Mouse (Mus musculus) fat pad, adult 2 months (tissue): ENCODE measurements around the gene Zfp108.
"Not testable (repeated sequence)": the region's sequence is repeated elsewhere in the genome, so short reads cannot be mapped to it uniquely, and the experiment has no call there.

Experiments
- DNase-seq: peaks from one replicate; pipeline ENCODE4 v3.0.0-alpha.2; 2011; ENCODE audit warnings: low read depth, low spot score; ENCODE audit errors: extremely low read depth

Zfp108 gene

GRCm38 (mm10) chr7:24254633-24255474, at the start of gene Zfp108:
Gene Zfp108 (plus strand): TSS chr7:24254794.
- DNase-seq: peak; percentile 52

- peak; percentile 25 for DNase-seq
These were observed 46.9 kb upstream of the Zfp108 start for GRCm38 (mm10) chr7:24207488-24208261.

DNA sequence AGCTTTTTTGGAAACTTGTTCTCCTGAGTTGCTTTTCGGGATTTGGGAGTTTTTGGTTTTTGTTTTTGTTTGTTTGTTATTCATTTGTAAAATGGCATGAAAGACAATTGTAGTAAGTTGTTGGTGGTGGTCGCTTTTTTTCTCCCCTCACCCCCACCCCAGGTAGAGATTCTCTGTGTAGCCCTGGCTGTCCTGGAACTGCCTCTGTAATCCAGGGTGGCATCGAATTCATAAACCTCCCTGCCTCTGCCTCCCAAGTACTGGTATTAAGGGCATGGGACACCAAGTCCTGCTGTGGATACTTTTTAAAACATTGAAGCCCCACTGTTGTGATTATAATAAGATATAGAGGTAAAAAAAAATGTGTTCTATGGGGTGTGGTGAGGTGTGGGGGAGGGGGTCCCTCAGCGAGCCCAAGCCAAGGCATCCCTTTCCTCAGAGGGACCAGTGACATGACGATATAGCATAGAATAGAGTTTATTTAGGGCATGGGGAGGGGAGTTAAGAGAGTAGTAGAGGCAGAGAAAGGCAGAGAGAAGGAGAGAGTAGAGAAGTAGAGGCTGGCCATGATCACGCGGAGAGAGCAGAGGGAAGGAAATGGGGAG, 46.2 kb upstream of the Zfp108 start:
- no peak for DNase-seq

GRCm38 (mm10) chr7:24210296-24210695, 44.3 kb upstream of the Zfp108 start:
- no peak for DNase-seq

- no peak for DNase-seq
These were observed 43.3 kb upstream of the Zfp108 start, which contains the start of gene Zfp111 for GRCm38 (mm10) chr7:24211343-24211742. Gene Zfp111 (minus strand): TSS chr7:24211443.

DNA sequence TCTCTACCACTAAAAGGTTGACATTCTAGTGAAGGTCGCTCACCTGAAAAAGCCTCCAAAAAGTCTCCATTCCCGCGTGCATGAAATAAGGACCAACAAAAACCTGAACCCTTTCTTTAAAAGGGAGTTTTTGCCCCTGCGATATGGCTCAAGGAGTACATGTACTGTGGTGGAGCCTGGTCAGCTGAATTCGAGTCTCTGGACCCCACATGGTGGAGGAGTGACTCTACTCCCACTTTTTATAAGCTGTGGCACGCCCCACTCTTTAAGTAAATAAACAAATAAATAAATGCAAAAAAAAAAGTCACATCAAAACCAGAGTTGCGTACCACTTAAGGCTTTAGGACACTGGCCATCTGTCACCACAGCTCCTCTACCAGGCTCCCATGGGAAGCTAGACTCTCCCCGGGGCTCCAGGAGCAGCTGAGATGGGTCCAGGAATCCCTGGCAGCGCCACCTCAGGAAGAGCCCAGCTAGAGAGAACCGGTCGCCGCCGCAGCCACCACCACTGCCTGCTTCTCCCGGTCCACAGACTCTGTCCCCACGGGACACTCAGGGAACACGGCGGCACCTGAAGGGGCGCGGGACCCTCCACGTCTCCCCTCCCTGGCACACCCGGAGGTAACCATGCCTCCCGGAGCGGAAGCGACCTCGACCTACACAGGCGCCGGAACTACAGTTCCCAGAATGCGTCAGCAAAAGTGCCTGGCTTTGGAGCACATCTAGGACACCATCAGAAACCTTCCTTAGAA, 17.4 kb upstream of the Zfp108 start, which contains the start of gene Zfp109:
Gene Zfp109, minus strand, starts transcription at position 521 of the 752 bp plus-strand sequence.
- DNase-seq: no peak

DNA sequence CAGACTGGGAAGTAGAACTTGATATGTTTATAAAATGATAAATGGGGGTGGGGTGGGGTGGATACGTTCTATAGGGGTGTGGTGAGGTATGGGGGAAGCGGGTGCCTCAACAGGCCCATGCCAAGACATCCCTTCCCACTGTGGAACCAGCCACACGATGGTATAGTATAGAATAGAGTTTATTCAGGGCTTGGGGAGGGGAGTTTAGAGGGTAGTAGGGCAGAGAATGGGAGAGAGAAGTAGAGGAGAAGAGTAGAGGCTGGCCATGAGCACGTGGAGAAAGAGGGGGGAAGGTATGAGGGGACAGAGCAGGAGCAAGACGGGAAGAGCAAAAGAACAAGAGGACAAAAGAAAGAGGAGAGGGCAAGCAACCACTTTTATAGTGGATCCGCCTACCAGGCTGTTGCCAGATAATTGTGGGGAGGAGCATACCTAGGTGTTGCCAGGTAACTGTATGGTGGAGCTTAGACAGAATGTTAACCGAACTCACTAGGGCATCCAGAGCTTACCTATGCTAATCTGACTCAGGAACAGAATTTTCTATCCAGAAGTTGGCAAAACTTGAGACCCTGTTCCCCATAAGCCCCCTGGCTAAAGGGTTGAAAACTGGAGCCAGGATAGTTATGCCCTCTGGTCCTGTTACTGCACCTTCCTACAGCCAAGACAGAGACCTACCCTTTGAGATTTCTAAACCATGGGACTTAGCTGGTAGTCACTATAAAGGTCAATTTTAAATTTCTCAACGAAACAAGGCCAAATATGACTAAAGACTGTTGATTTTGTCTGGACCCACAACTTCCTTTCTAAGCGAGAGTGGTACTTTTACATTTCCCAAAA, 597 bp upstream of the Zfp108 start:
- no peak for DNase-seq

DNA sequence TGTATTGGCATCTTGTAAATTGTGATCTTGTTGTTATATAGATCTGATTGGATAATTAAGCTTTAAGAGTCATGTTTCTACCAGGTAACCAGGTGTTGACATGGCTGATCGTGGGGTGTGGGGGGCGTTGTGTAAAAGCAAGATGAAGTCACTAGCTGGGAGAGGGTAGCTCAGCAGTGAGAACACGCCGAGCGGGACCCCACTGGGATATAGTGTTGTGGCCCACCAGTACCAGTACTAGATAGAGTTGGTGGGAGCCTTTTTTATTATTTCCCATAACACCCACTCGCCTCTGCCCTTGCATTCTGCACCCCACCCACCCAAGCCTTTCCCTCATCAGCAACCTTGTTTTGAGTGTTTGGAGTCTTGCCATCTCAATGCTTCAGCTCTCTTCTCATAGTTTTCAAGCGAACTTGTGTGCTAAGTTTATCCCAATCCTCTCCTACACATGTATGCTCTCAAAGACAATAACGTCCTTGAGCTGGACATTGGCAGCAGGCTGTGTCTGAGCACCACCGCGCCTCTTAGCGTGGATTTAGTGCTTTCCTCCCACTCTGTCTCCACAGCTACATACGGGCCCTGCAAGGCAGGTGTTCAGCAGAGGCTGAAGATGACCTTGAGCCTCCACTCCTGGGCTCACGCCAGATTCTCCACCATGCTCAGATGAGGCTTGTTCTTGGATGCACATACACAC, 4.9 kb downstream of the Zfp108 start:
- no peak for DNase-seq

- no peak for DNase-seq
These were observed 5.4 kb downstream of the Zfp108 start for GRCm38 (mm10) chr7:24260000-24260312.

DNA sequence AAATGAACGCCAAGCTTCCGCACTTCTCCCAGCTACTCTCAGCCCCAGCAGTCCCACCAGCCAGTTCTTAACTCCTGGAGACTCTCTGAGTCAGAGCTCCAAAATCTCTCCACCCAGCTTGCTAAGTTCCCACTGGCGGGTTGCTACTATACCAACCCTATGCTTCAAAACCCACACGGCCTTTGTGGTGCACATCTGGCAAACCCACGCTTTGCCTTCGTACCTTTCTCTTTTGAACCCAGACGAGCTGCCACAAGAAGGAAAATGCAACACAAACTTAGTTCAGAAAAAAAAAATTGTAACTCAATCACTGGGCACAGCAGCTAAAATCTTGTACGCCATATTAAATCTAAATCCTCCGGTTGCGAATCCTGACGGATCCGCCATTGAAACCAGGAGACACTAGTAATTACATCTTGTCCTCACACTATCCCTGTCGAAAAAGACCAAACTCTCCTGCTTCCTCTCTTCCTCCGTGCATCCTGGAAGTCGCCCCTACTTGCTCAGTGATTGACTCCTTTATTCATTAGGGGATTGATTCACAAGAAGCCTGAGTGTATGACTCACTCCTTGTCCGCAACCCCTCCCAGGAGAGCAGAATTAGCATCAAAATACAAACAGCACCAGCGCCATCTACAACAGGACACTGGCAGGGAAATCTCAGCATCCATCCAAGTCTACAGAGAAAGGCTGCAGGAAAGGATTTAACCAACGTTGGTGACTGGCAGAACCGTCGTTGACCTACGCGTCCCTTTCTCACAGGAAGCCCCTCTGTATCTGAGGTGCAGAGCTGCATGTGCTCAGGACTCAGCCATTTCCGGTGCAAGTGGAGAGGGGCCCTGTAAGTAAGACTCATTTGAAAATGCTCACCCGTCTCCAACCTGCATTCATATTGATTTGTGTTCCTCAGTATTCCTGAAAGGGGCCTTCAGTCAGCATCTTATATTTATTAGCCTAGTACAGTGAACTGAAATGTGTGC, 13.9 kb downstream of the Zfp108 start:
- no peak for DNase-seq

- DNase-seq: no peak
These were observed 14.7 kb downstream of the Zfp108 start for GRCm38 (mm10) chr7:24269256-24269655.

- DNase-seq: no peak
These were observed 15.2 kb downstream of the Zfp108 start for GRCm38 (mm10) chr7:24269667-24270287.

GRCm38 (mm10) chr7:24270288-24270672, 15.7 kb downstream of the Zfp108 start, which contains the start of gene Zfp93:
Gene Zfp93 (plus strand): TSS chr7:24270420.
- peak; percentile 8 for DNase-seq

GRCm38 (mm10) chr7:24271191-24271590, 16.6 kb downstream of the Zfp108 start:
- no peak for DNase-seq

- DNase-seq: no peak
These were observed 19.9 kb downstream of the Zfp108 start for GRCm38 (mm10) chr7:24274456-24274855.

DNA sequence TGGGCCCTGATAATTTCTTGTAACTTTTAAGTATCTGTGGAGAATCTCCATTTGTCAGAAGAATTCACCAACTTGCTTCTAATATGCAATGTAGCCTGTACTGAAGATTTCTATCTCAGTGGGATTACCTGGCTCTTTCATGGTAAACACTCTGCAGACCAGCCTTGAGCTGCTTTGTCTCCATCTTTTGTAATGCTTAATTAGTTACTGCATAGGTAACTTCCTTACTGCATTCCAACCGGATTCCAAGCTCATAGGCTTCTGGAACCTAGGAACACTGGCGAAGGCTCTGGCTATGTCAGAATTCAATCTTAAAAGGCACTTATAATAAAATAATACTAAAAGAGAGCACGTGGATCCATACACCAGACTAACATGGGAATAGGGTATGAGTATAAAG, 24.2 kb downstream of the Zfp108 start:
- not testable (repeated sequence) for DNase-seq

DNA sequence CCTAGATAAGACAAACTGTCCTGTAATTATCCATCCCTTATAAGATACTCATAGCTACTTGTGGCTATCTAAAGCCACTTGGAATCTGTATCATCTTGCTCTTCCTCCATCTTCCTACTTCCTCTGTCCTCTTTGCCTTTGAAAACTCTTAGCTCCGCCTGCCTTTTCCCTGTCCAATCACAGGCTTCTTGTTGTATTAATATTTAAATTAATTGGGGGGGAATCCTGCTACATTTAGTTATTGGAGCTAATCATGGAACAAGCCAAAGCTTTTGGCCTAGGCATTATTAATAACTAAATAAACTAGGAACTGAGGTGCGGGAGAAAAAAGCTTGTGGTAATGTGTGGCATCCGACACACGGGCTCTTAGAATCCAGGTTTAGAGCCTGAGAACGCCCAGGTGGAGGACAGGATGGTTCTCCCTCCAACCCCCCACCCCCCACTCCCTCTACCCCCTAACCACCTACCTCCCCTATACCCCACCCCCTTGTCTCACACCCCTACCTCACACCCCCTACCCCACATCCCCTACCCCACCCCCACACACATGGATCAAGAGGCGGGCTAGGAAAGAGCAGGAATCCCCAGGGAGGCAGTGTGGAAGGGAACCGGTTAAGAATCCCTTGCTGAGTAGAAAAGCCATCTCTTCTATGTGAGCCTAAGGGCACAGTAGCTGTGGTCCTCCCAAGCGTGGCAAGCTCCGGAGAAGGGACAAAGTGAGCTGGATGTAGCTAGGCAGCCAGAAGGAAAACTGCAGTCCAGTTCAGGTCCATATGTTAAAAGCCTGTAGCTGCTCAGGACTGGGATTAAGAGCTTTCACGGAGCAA, 25.6 kb downstream of the Zfp108 start:
- DNase-seq: no peak
